Mouse (Mus musculus) layer of hippocampus, postnatal 10 days (tissue): ENCODE results near the gene Mapk13. TPM values are rescaled to one million over a fixed set of nuclear protein-coding genes. Genes with fewer than 3 reads are reported as not detected.
"Not testable (repeated sequence)": the region's sequence is repeated elsewhere in the genome, so short reads cannot be mapped to it uniquely, and the experiment has no call there.

Experiments used
- DNase-seq, 2 experiments: peaks; one replicate each; pipeline ENCODE4 v3.0.0; 2021; ENCODE audit warnings: low spot score in 2 of 2
- total RNA-seq, 2 experiments: library from RNA; stranded (reverse); gene quantifications; 2 replicates each; pipeline ENCODE4 v1.2.3; 2021

Gene Mapk13
- total RNA-seq, 2 experiments from 2014 or later = 0.96 to 2.2 TPM

- DNase-seq = no peak
These were observed 43.2 kb downstream of the Mapk13 start for GRCm38 (mm10) chr17:28812345-28812744.

- DNase-seq = no peak
These were observed 45.5 kb downstream of the Mapk13 start for GRCm38 (mm10) chr17:28814529-28815097.

- DNase-seq = no peak
These were observed 46.4 kb downstream of the Mapk13 start for GRCm38 (mm10) chr17:28815384-28816004.

- not testable (repeated sequence) for DNase-seq
These were observed 47.2 kb downstream of the Mapk13 start for GRCm38 (mm10) chr17:28816326-28816725.

GRCm38 (mm10) chr17:28816875-28817811 is 48.0 kb downstream of the Mapk13 start:
- DNase-seq = no peak

- no peak for DNase-seq
These were observed 51.1 kb downstream of the Mapk13 start for GRCm38 (mm10) chr17:28820189-28820588.

- peak in 1 of 2 experiments; percentile 25 for DNase-seq
These were observed 54.1 kb downstream of the Mapk13 start for GRCm38 (mm10) chr17:28823004-28823745.

GRCm38 (mm10) chr17:28823749-28824148 is 54.7 kb downstream of the Mapk13 start:
- no peak for DNase-seq

GRCm38 (mm10) chr17:28824896-28825295 is 55.8 kb downstream of the Mapk13 start:
- DNase-seq = no peak

- DNase-seq = no peak
These were observed 56.4 kb downstream of the Mapk13 start for GRCm38 (mm10) chr17:28825359-28826041.

GRCm38 (mm10) chr17:28827665-28828231 is 58.7 kb downstream of the Mapk13 start:
- DNase-seq = no peak

GRCm38 (mm10) chr17:28829120-28829519 is 60.0 kb downstream of the Mapk13 start:
- no peak for DNase-seq

Other genes with a start within 250 kb of the Mapk13 start
- not detected for gene Armc12, start 238.5 kb upstream of the Mapk13 start, total RNA-seq
- gene Clpsl2, start 219.9 kb upstream of the Mapk13 start, total RNA-seq = not detected
- not detected for gene Clps, start 208.5 kb upstream of the Mapk13 start, total RNA-seq
- 1 to 10 TPM; 6.0 to 6.1 TPM for gene Lhfpl5, start 193.7 kb upstream of the Mapk13 start, total RNA-seq
- gene Srpk1, start 146.6 kb upstream of the Mapk13 start, total RNA-seq = 100 to 1,000 TPM; 103 to 105 TPM
- 1 to 10 TPM; 7.4 to 9.0 TPM for gene Slc26a8, start 79.1 kb upstream of the Mapk13 start, total RNA-seq
- gene Mapk14, start 78.0 kb upstream of the Mapk13 start, total RNA-seq = 10 to 100 TPM; 55.4 to 60.4 TPM
- 1 to 10 TPM; 1.9 to 2.4 TPM for gene AC170998.1, start 43.2 kb upstream of the Mapk13 start, total RNA-seq
- 10 to 100 TPM; 37.2 to 37.7 TPM for gene Brpf3, start 31.8 kb downstream of the Mapk13 start, total RNA-seq
- gene Pnpla1, start 89.1 kb downstream of the Mapk13 start, total RNA-seq = under 1 TPM; 0.27 to 0.46 TPM
- 1 to 10 TPM; 4.7 to 5.1 TPM for gene 4930539E08Rik, start 146.0 kb downstream of the Mapk13 start, total RNA-seq
- not detected for gene Pxt1, start 174.5 kb downstream of the Mapk13 start, total RNA-seq
- 10 to 100 TPM; 73.4 to 78.0 TPM for gene Kctd20, start 182.7 kb downstream of the Mapk13 start, total RNA-seq
- gene Stk38, start 238.7 kb downstream of the Mapk13 start, total RNA-seq = 10 to 100 TPM; 55.9 to 63.8 TPM